In genomic region chrX:157747815-157748544, GRCm38 (mm10) we compare ENCODE assay signal across 28 mouse cellular contexts. TPM values are rescaled to one million over a fixed set of nuclear protein-coding genes. Genes with fewer than 3 reads are reported as not detected.
DNase-seq lines count a peak whose midpoint lies in the region; ATAC-seq lines count a peak whose summit lies in the region.
"Had no signal": no experiment of that assay in that cellular context is flagged by ENCODE, and none has a peak within 500 bp of the region (broad histone marks: within the 10 kb centered on the region; RNA-seq: fewer than 3 reads in every experiment).

No protein-coding gene starts in this region.

- no peaks in the 10 kb centered on the region for H3K9me3 ChIP-seq in heart, embryonic 13.5 days
- H3K9me3 ChIP-seq: embryonic facial prominence, embryonic 10.5 days; forebrain, embryonic 15.5 days; hindbrain, embryonic 12.5 days; kidney, embryonic 15.5 days; limb, embryonic 13.5 days; liver, embryonic 12.5 days; midbrain, embryonic 13.5 days; neural tube, embryonic 12.5 days; stomach, embryonic 15.5 days had no signal

- H3K27ac ChIP-seq in heart, embryonic 13.5 days (replicated peaks) = peak overlapping the region; percentile 70
- H3K27ac ChIP-seq: embryonic facial prominence, embryonic 10.5 days; forebrain, embryonic 15.5 days; hindbrain, embryonic 12.5 days; kidney, embryonic 15.5 days; limb, embryonic 13.5 days; liver, embryonic 12.5 days; midbrain, embryonic 13.5 days; neural tube, embryonic 12.5 days; stomach, embryonic 15.5 days had no signal

- peaks cover 15% of the 10 kb centered on the region for H3K4me1 ChIP-seq in heart, embryonic 13.5 days
- H3K4me1 ChIP-seq: embryonic facial prominence, embryonic 10.5 days; forebrain, embryonic 15.5 days; hindbrain, embryonic 12.5 days; kidney, embryonic 15.5 days; limb, embryonic 13.5 days; liver, embryonic 12.5 days; midbrain, embryonic 13.5 days; neural tube, embryonic 12.5 days; stomach, embryonic 15.5 days had no signal

- no peak overlapping the region for H3K4me2 ChIP-seq in heart, embryonic 13.5 days
- H3K4me2 ChIP-seq: forebrain, embryonic 15.5 days; hindbrain, embryonic 12.5 days; kidney, embryonic 15.5 days; limb, embryonic 13.5 days; liver, embryonic 12.5 days; midbrain, embryonic 13.5 days; neural tube, embryonic 12.5 days; stomach, embryonic 15.5 days had no signal

- no peak overlapping the region for H3K9ac ChIP-seq in heart, embryonic 13.5 days
- H3K9ac ChIP-seq: forebrain, embryonic 15.5 days; hindbrain, embryonic 12.5 days; kidney, embryonic 15.5 days; limb, embryonic 13.5 days; liver, embryonic 12.5 days; midbrain, embryonic 13.5 days; neural tube, embryonic 12.5 days; stomach, embryonic 15.5 days had no signal

- peak; percentile 45 for DNase-seq in gastrocnemius, adult 18-20 months (ENCODE audit: low spot score)
- no peak for DNase-seq in gastrocnemius, postnatal 4 days (ENCODE audit: low spot score in 2 of 2)
- DNase-seq in Muller cell, postnatal 12 days (ENCODE audit: inconsistent ontology term) = peak; percentile 76
- DNase-seq in heart, postnatal 4 days = peak; percentile 27
- DNase-seq in cerebellum, adult 11 months = no peak
- DNase-seq in cerebellum, postnatal 14 days = no peak
- DNase-seq: adrenal gland, postnatal 14 days; cerebellum, adult 9-10 months; kidney, adult 11 months; kidney, postnatal 36 days; lung, adult 18-20 months; lung, postnatal 14 days; right cerebral cortex, postnatal 4 days; thymus, postnatal 36 days had no signal

- no peaks in the 10 kb centered on the region for H3K36me3 ChIP-seq in heart, embryonic 13.5 days
- H3K36me3 ChIP-seq: embryonic facial prominence, embryonic 10.5 days; forebrain, embryonic 15.5 days; hindbrain, embryonic 12.5 days; kidney, embryonic 15.5 days; limb, embryonic 13.5 days; liver, embryonic 12.5 days; midbrain, embryonic 13.5 days; neural tube, embryonic 12.5 days; stomach, embryonic 15.5 days had no signal

- ATAC-seq in heart, embryonic 13.5 days (ENCODE audit: extremely low read depth, insufficient number of reproducible peaks, low FRiP score, low TSS enrichment) = no peak
- ATAC-seq: forebrain, embryonic 15.5 days; liver, embryonic 12.5 days; midbrain, embryonic 13.5 days had no signal

- 62% methylated on average over 10 of the region's 10 CpGs for WGBS in heart, embryonic 13.5 days

- H3K4me3 ChIP-seq in heart, embryonic 13.5 days = no peak overlapping the region
- H3K4me3 ChIP-seq: embryonic facial prominence, embryonic 10.5 days; forebrain, embryonic 15.5 days; hindbrain, embryonic 12.5 days; kidney, embryonic 15.5 days; limb, embryonic 13.5 days; liver, embryonic 12.5 days; midbrain, embryonic 13.5 days; neural tube, embryonic 12.5 days; stomach, embryonic 15.5 days had no signal

- no peaks in the 10 kb centered on the region for H3K27me3 ChIP-seq in heart, embryonic 13.5 days (replicated peaks)
- H3K27me3 ChIP-seq: forebrain, embryonic 15.5 days; hindbrain, embryonic 12.5 days; kidney, embryonic 15.5 days; liver, embryonic 12.5 days; midbrain, embryonic 13.5 days; neural tube, embryonic 12.5 days; stomach, embryonic 15.5 days had no signal

RNA-seq across cellular contexts. Expression of gene Smpx, which starts 49.3 kb away (rescaled TPM):
- 100 to 1,000 TPM; 352 to 355 TPM for total RNA-seq in gastrocnemius, adult 18-20 months (2021)
- 100 to 1,000 TPM; 577 to 589 TPM for total RNA-seq in gastrocnemius, postnatal 4 days (2021)
- 655 and 752 TPM in 2 replicates for polyA plus RNA-seq in heart, embryonic 13.5 days (2015; fragmentation: Nextera tagmentation; extraction: Ambion mirVana)
- total RNA-seq in heart, postnatal 4 days (2021) = 100 to 1,000 TPM; 460 to 475 TPM
- total RNA-seq: left cerebral cortex, adult 18-20 months; left cerebral cortex, postnatal 25 days; megakaryocyte progenitor cell, adult 5-6 weeks had no signal
- polyA plus RNA-seq: cortical plate, adult 2 months; midbrain, embryonic 13.5 days had no signal

Comparison
In these comparisons a context has a peak if more than half of its experiments do, and no peak if none do; other contexts are left out.
1. DNase-seq: peak in gastrocnemius, adult 18-20 months (single experiment), Muller cell, postnatal 12 days (single experiment) and heart, postnatal 4 days (single experiment); none in gastrocnemius, postnatal 4 days (0 of 2), cerebellum, adult 11 months (single experiment) and cerebellum, postnatal 14 days (0 of 2).